Mouse (Mus musculus): Measurements from ENCODE around the gene Klrg1. TPM values are rescaled to one million over a fixed set of nuclear protein-coding genes. Genes with fewer than 3 reads are reported as not detected.

Klrg1 gene
- not detected in 2 replicates for polyA plus RNA-seq (2014; fragmentation: Nextera tagmentation; extraction: Ambion mirVana)

DNA sequence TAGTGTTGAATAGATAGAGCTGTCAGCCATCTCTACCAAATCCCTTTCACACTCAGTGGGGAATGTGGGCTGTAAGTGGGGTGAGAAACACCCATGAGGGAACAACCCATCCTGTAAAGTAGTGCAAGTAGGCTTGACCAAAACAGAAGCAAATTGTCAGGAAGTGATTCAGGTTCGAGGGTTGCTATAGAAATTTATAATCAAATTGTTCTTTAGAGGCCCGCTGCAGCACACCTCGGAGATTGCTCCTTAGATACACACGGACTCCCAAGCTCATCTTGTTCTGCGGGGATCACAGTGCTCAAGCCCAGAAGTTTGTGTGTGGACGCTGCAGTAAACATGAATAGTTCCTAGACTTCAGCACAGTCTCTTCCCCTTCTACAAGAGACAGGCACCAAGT lies at the start of gene Klrg1:
Klrg1 (minus strand) TSS at position 101 of the 400 bp plus-strand sequence.
- Histone ChIP-seq H3K27ac (ENCODE audit: low read depth) (no peak within 1 kb of the TSS), H3K36me3 (ENCODE audit: control insufficient read depth, insufficient read depth, low read length) (no peaks in the 10 kb centered on the region), H3K27me3 (replicated peaks; ENCODE audit: control insufficient read depth, insufficient read depth, low read length) (no peaks in the 10 kb centered on the region), H3K4me2 (ENCODE audit: low read length) (no peak within 1 kb of the TSS), H3K4me1 (replicated peaks; ENCODE audit: control insufficient read depth, insufficient read depth, low read length) (no peaks in the 10 kb centered on the region), H3K4me3 (ENCODE audit: low read depth, low read length) (no peak within 1 kb of the TSS), H3K9me3 (ENCODE audit: control insufficient read depth, low read length) (no peaks in the 10 kb centered on the region), H3K9ac (ENCODE audit: low read length) (no peak within 1 kb of the TSS)
- ATAC-seq (replicated peaks; ENCODE audit: low FRiP score, low TSS enrichment, low read depth) = no peak
- DNase-seq (ENCODE audit: low spot score) = no peak
- WGBS = 72% methylated on average over 6 of the region's 6 CpGs

DNA sequence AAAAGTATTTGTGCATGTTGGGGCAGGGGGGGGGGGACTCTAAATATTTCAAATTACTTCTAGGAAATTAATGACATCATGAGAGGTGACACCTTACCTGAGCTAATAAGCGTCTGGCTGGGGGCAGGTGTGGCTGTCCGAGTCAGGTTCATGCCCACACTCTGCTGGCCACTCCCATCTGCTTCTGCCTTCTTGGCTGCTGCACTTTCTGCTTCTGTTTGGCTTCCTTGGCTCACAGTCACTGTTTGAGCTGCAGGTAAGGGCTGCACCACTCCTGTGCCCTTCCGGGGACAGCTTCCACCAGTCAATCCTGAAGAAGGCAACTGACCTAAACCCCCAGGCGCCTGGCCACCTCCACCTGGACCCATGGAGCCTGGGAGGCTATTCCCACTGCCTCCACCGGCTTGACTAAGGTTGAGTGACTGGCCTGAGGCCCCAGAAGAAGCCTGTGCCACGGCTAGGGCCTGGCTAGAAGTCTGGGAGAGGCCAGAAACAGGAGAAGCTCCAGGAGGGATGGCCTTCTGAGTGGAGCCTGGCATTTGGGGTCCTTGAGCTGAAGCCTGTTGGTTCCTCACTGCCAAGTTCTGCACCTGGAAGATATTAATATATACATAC lies 42.8 kb upstream of the Klrg1 start:
- 89% methylated on average over 6 of the region's 6 CpGs for WGBS
- H3K36me3 ChIP-seq (ENCODE audit: control insufficient read depth, insufficient read depth, low read length) = peaks cover 79% of the 10 kb centered on the region
- H3K9me3 ChIP-seq (ENCODE audit: control insufficient read depth, low read length) = no peaks in the 10 kb centered on the region

DNA sequence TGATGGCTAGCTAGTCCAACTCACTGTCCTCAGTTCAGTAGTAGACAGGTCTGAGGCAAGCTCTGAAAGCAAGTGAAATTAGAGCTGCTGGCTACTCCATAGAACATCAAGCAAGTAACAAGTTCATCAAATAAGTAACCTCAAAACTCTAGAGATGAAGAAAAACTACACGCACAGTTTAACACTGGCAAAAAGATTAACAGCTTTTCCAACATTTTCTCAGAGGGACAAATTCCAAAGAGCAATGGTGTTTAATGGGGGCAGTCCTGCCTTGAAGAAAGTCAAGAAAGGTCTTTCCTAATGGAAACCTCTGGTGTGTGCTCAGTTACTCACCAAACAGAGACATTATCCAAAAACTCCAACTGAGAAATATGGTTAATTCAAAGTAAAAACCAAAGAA lies 36.0 kb upstream of the Klrg1 start:
- Histone ChIP-seq H3K4me1 (replicated peaks; ENCODE audit: control insufficient read depth, insufficient read depth, low read length) (no peaks in the 10 kb centered on the region), H3K9ac (ENCODE audit: low read length) (no peak overlapping the region), H3K36me3 (ENCODE audit: control insufficient read depth, insufficient read depth, low read length) (peaks cover 99% of the 10 kb centered on the region), H3K27me3 (replicated peaks; ENCODE audit: control insufficient read depth, insufficient read depth, low read length) (no peaks in the 10 kb centered on the region), H3K27ac (ENCODE audit: low read depth) (no peak overlapping the region), H3K4me2 (ENCODE audit: low read length) (no peak overlapping the region), H3K4me3 (ENCODE audit: low read depth, low read length) (no peak overlapping the region), H3K9me3 (ENCODE audit: control insufficient read depth, low read length) (no peaks in the 10 kb centered on the region)
- DNase-seq (ENCODE audit: low spot score) = no peak
- 82% methylated on average over 1 of the region's 1 CpGs for WGBS
- ATAC-seq (replicated peaks; ENCODE audit: low FRiP score, low TSS enrichment, low read depth) = no peak

More for the DNA sequence above, 42.8 kb upstream of the Klrg1 start:
- Histone ChIP-seq H3K4me2 (ENCODE audit: low read length) (no peak overlapping the region), H3K4me1 (replicated peaks; ENCODE audit: control insufficient read depth, insufficient read depth, low read length) (no peaks in the 10 kb centered on the region), H3K9ac (ENCODE audit: low read length) (no peak overlapping the region), H3K4me3 (ENCODE audit: low read depth, low read length) (no peak overlapping the region), H3K27me3 (replicated peaks; ENCODE audit: control insufficient read depth, insufficient read depth, low read length) (no peaks in the 10 kb centered on the region), H3K27ac (ENCODE audit: low read depth) (no peak overlapping the region)
- DNase-seq (ENCODE audit: low spot score) (no peak), ATAC-seq (replicated peaks; ENCODE audit: low FRiP score, low TSS enrichment, low read depth) (no peak)

DNA sequence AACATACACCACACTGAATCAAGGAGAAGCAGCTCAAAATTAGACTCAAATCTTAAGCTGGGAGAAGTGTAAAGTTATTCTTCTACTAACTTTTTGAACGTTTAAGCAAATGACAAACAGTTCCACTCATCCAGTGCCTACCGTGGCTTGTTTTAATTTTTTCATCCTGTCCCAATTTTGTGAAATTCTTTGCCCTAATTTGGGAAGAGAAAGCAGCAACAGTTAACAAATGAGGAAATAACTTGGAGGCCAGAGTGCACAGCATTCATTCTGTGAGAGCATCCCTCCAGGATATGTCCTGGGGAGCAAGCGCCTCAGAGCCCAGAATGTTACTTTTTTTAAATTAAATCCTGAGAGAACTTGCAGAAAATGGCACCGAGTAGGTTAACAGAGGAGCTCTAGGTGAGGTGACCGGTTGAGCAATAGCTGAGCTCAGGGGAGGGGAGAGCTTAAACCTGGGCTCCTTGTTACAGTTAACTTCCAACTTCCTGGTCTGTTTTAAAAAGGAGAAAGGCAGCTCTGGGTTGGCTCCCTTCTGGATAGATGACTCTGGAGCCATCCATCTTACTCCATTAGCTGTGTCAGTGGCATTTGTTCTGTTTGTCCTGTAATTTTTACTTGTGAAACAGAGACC lies 27.6 kb upstream of the Klrg1 start:
- Histone ChIP-seq H3K4me2 (ENCODE audit: low read length) (peak overlapping the region; percentile 89), H3K36me3 (ENCODE audit: control insufficient read depth, insufficient read depth, low read length) (peaks cover 30% of the 10 kb centered on the region), H3K27me3 (replicated peaks; ENCODE audit: control insufficient read depth, insufficient read depth, low read length) (no peaks in the 10 kb centered on the region), H3K4me3 (ENCODE audit: low read depth, low read length) (peak overlapping the region; percentile 92), H3K9ac (ENCODE audit: low read length) (peak overlapping the region; percentile 11; the same call in 1 of the 2 replicates), H3K4me1 (replicated peaks; ENCODE audit: control insufficient read depth, insufficient read depth, low read length) (peaks cover 19% of the 10 kb centered on the region), H3K9me3 (ENCODE audit: control insufficient read depth, low read length) (no peaks in the 10 kb centered on the region), H3K27ac (ENCODE audit: low read depth) (no peak overlapping the region)
- ATAC-seq (replicated peaks; ENCODE audit: low FRiP score, low TSS enrichment, low read depth) = no peak
- WGBS = 64% methylated on average over 5 of the region's 5 CpGs
- no peak for DNase-seq (ENCODE audit: low spot score)

DNA sequence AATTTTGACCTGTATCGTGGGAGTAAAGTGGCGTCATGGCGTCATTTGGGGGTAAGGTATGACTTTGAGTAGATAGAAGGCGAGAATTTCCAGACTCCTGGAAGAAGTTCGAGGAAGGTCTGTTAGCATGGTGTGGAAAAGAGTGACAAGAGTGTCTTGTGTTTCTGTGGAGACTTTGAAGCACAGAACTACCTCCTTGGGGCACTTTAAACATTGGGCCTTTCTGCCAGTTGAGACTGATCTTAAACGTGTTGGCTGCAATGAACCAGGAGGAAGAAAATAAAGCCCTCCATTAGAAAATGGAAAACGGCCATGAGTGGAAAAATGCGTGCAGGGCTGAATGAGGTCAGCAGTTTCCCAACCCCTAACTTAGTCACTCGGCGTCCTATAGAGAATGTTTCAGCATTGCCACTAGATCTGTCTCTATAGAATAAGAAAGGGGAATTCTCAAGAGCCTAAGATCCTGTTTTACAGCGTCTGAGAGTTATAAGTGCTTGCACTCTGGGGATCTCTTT lies 26.8 kb upstream of the Klrg1 start:
- Histone ChIP-seq H3K36me3 (ENCODE audit: control insufficient read depth, insufficient read depth, low read length) (peaks cover 22% of the 10 kb centered on the region), H3K9me3 (ENCODE audit: control insufficient read depth, low read length) (no peaks in the 10 kb centered on the region), H3K4me2 (ENCODE audit: low read length) (peak overlapping the region; percentile 89), H3K9ac (ENCODE audit: low read length) (peak overlapping the region; percentile 88), H3K27me3 (replicated peaks; ENCODE audit: control insufficient read depth, insufficient read depth, low read length) (no peaks in the 10 kb centered on the region), H3K27ac (ENCODE audit: low read depth) (peak overlapping the region; percentile 82; the same call in 1 of the 2 replicates), H3K4me1 (replicated peaks; ENCODE audit: control insufficient read depth, insufficient read depth, low read length) (peaks cover 19% of the 10 kb centered on the region), H3K4me3 (ENCODE audit: low read depth, low read length) (peak overlapping the region; percentile 92)
- WGBS = 9% methylated on average over 11 of the region's 11 CpGs
- DNase-seq (ENCODE audit: low spot score) (no peak), ATAC-seq (replicated peaks; ENCODE audit: low FRiP score, low TSS enrichment, low read depth) (no peak)

DNA sequence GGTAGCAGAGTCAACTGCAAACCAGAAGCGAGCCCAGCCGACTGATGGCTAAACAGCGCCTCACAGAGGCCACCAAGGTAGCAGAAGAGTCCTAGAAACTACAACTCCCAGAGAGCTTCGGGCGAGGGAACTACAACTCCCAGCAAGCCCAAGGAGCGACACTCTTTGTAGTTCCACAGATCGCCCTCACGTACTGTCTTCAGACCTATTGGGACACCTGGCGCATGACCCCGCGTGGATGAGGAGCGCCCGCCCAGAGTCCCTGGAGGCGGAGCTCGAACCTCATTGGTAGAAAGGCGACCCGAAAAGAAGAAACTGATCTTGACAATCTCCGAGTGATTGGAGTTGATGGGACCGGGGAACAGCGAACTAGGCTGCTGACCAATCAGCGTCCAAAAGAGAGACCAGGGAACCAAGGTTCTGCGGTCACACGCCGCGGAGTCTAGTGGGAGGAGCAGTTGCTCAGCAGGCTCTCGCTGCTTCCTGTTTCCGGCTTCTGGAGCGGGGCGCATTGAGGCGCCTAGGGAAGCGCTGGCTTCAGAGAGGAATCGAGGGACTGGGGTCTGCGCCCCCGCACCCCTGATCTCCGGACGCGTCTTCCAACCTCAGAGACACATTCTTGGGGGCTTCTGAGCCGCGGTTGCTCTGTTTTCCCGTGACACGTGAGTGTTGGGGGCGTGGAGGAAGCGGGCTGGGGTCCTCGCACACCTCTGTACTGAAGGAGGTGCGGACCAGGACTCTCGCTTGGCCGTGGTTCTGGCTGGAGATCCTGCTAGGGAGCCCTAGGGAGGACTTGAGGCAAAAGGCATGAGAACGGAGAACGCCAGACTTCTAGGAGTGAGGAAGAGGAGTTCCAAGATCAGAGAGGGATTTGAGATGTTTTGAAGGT lies 26.1 kb upstream of the Klrg1 start, which contains the start of gene M6pr:
M6pr (plus strand) TSS at position 216 of the 889 bp plus-strand sequence.
- peak within 1 kb of the TSS; percentile 89 for H3K4me2 ChIP-seq (ENCODE audit: low read length)
- peaks cover 19% of the 10 kb centered on the region for H3K4me1 ChIP-seq (replicated peaks; ENCODE audit: control insufficient read depth, insufficient read depth, low read length)
- H3K9me3 ChIP-seq (ENCODE audit: control insufficient read depth, low read length) = no peaks in the 10 kb centered on the region
- WGBS = under 1% methylated on average over 49 of the region's 49 CpGs
- H3K27ac ChIP-seq (ENCODE audit: low read depth) = peak within 1 kb of the TSS; percentile 82
- H3K36me3 ChIP-seq (ENCODE audit: control insufficient read depth, insufficient read depth, low read length) = peaks cover 15% of the 10 kb centered on the region
- peak within 1 kb of the TSS; percentile 88 for H3K9ac ChIP-seq (ENCODE audit: low read length)
- no peaks in the 10 kb centered on the region for H3K27me3 ChIP-seq (replicated peaks; ENCODE audit: control insufficient read depth, insufficient read depth, low read length)
- peak within 1 kb of the TSS; percentile 92 for H3K4me3 ChIP-seq (ENCODE audit: low read depth, low read length)
- ATAC-seq (replicated peaks; ENCODE audit: low FRiP score, low TSS enrichment, low read depth) (peak; percentile 99), DNase-seq (ENCODE audit: low spot score) (peak; percentile 96)

DNA sequence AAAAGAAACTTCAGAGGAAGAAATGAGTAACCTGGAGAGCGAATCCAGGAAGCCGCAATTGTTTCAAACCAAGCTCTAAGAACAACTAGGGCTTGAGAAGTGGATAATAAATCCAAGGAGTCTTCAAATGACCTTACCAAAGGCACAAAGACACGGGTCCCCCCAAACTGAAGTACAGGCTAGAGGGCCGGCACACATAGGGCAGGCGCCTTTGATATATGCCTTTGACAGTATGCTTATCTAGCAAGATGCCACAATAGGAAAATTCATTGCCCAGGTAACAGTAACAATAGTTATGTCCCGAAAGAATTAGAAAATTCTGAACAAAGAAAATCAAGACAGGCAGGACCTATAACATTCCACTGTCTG lies 25.4 kb upstream of the Klrg1 start:
- Histone ChIP-seq H3K4me3 (ENCODE audit: low read depth, low read length) (peak overlapping the region; percentile 92), H3K27me3 (replicated peaks; ENCODE audit: control insufficient read depth, insufficient read depth, low read length) (no peaks in the 10 kb centered on the region), H3K36me3 (ENCODE audit: control insufficient read depth, insufficient read depth, low read length) (peaks cover 8% of the 10 kb centered on the region), H3K27ac (ENCODE audit: low read depth) (no peak overlapping the region; the same call in 1 of the 2 replicates), H3K4me2 (ENCODE audit: low read length) (peak overlapping the region; percentile 89), H3K9ac (ENCODE audit: low read length) (peak overlapping the region; percentile 3; the same call in 1 of the 2 replicates), H3K4me1 (replicated peaks; ENCODE audit: control insufficient read depth, insufficient read depth, low read length) (peaks cover 19% of the 10 kb centered on the region), H3K9me3 (ENCODE audit: control insufficient read depth, low read length) (no peaks in the 10 kb centered on the region)
- no peak for DNase-seq (ENCODE audit: low spot score)
- 54% methylated on average over 6 of the region's 6 CpGs for WGBS
- peak; percentile 22; the same call in 1 of the 2 replicates for ATAC-seq (replicated peaks; ENCODE audit: low FRiP score, low TSS enrichment, low read depth)

DNA sequence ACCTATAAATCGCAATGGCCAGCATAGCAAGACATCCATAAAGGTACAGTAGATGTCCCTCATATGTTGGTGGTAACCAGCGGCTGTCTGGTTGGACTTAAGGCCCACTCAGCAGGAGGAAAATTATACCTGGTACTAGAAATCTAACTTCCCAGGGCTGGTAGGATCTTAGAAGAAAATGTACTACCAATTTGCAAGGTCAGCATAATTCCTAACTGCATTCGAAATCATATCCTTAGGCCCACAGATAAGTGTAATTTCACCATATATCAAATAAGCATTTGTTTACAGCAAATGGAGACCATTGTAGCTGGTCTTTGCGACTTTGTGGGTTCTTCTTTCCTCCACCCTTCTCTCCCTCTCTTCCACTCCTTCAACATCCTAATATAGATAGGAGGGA lies 24.0 kb upstream of the Klrg1 start:
- Histone ChIP-seq H3K9ac (ENCODE audit: low read length) (no peak overlapping the region), H3K4me1 (replicated peaks; ENCODE audit: control insufficient read depth, insufficient read depth, low read length) (peaks cover 19% of the 10 kb centered on the region), H3K4me3 (ENCODE audit: low read depth, low read length) (no peak overlapping the region), H3K9me3 (ENCODE audit: control insufficient read depth, low read length) (no peaks in the 10 kb centered on the region), H3K27ac (ENCODE audit: low read depth) (no peak overlapping the region), H3K4me2 (ENCODE audit: low read length) (no peak overlapping the region), H3K36me3 (ENCODE audit: control insufficient read depth, insufficient read depth, low read length) (no peaks in the 10 kb centered on the region), H3K27me3 (replicated peaks; ENCODE audit: control insufficient read depth, insufficient read depth, low read length) (no peaks in the 10 kb centered on the region)
- ATAC-seq (replicated peaks; ENCODE audit: low FRiP score, low TSS enrichment, low read depth) (no peak), DNase-seq (ENCODE audit: low spot score) (no peak)
- 83% methylated on average over 4 of the region's 4 CpGs for WGBS
